Mouse (Mus musculus) heart, postnatal 10 days (tissue): ENCODE data around the gene Dab2ip. TPM values are rescaled to one million over a fixed set of nuclear protein-coding genes. Genes with fewer than 3 reads are reported as not detected.

Experiments
- DNase-seq, 2 experiments: peaks; one replicate each; pipeline ENCODE4 v3.0.0; 2021
- intact Hi-C: fragments of 180-260 bp; cut with DNase I; formaldehyde crosslinking; loops from one replicate; pipeline ENCODE4 v1.15.1; 2025
- total RNA-seq, 2 experiments: library from RNA; stranded (reverse); gene quantifications; 2 replicates each; pipeline ENCODE4 v1.2.3; 2021

Dab2ip gene
- total RNA-seq, 2 experiments from 2014 or later = 55.7 to 64.7 TPM

GRCm38 (mm10) chr2:35639799-35640198 is 81.7 kb downstream of the Dab2ip start:
- intact Hi-C loops = no loop called here
- no peak for DNase-seq

DNA sequence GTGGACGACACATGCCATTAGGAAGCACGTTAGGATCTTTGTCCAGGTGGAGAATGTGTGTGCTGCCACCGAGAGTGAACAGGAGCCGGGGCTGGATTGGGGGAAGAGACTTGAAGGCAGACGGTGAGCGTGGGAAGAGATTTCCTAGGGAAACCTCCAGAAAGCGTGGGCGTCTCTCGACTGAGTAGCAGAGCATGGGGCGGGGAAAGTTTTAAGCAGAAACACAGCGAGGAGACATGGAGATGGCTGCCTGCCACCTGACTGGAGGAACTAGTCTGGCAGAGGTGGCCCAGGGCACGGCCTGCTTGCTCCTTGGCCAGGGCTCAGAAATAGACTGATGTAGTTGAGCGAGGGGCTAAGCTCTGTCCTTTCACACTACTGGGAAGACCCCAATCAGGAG is 82.5 kb downstream of the Dab2ip start:
- peak; percentile 60 to 67 for DNase-seq
- intact Hi-C loops = no loop called here

DNA sequence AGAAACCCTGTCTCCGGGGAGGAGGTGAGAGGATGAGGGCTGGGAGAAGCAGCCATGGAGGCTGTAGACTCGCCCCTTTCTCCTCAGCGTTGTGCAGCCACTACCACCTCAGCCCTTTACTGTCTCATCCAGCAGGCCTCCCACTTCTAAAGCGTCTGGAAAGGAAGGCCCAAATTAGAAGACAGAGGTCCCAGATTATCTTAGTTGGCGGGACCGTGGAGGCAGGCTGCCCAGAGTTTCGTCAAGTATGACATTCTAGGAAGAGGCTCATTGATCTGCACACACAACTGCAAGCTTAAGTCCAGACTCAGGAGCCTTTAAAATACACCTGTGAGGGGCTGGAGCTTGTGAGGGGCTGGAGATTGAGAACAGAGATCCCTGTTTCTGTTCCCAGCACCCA is 84.2 kb downstream of the Dab2ip start:
- peak; percentile 61 to 74 for DNase-seq
- intact Hi-C loops = no loop called here

DNA sequence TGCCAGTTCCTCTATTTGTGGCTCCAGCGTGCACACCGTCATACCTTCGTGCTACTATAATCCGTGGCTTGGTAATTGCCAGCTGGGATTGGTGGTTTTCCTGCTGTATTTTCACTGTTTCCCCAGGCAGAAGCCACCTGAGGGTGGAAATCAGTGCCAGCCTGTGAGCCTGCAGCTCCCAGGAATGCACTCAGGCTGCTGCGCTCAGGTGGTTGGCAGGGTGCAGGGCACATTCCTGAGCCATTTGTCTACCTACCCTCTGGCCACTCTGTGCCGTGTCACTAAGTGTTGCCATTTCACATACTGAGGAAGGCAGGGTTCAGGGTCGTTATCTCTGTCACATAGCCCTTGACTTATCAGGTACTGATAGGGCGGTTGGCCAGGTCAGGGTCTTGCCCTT is 88.5 kb downstream of the Dab2ip start:
- intact Hi-C loops = no loop called here
- DNase-seq = no peak

GRCm38 (mm10) chr2:35649708-35650107 is 91.6 kb downstream of the Dab2ip start:
- intact Hi-C loops = loop anchor here (1.0 to 2.0 kb wide), 3 partner anchors 105 to 281 kb away; no protein-coding TSS in a partner anchor
- DNase-seq = peak; percentile 89 to 94

- DNase-seq = peak; percentile 42 to 60
Measured at GRCm38 (mm10) chr2:35651297-35651731, 93.2 kb downstream of the Dab2ip start.

GRCm38 (mm10) chr2:35652984-35653383 is 94.9 kb downstream of the Dab2ip start:
- DNase-seq = no peak
- intact Hi-C loops = no loop called here

More at GRCm38 (mm10) chr2:35651297-35651731, 93.2 kb downstream of the Dab2ip start:
- intact Hi-C loops = no loop called here

GRCm38 (mm10) chr2:35654795-35655194 is 96.7 kb downstream of the Dab2ip start:
- DNase-seq = no peak
- intact Hi-C loops = no loop called here

- intact Hi-C loops = no loop called here
- no peak for DNase-seq
Measured at GRCm38 (mm10) chr2:35655996-35656395, 97.9 kb downstream of the Dab2ip start.

DNA sequence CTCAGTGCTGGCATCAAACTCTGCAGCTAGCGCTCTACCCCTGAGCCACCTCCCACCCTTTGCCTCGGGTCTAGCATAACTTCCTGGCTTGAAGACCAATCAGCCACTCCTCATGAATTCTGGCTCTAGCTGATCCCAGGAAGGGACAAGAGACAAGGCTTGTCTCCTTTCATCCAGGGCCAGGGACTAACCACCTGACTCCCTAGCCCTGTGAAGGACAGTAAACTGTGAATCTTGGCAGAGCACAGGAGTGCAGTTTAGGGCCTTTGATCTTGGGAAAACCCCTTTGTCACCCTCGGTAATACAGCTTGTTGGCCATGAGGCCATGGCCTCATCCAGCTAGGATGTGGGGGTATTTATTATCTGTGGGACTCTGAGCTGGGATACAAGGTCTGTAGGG is 100.2 kb downstream of the Dab2ip start:
- intact Hi-C loops = no loop called here
- no peak for DNase-seq

- DNase-seq = no peak
- intact Hi-C loops = no loop called here
Measured at GRCm38 (mm10) chr2:35659578-35660194, 101.6 kb downstream of the Dab2ip start.

GRCm38 (mm10) chr2:35660953-35661374 is 102.9 kb downstream of the Dab2ip start:
- DNase-seq = peak; percentile 72 to 82
- intact Hi-C loops = no loop called here

GRCm38 (mm10) chr2:35661454-35662000 is 103.5 kb downstream of the Dab2ip start:
- peak; percentile 73 to 77 for DNase-seq
- intact Hi-C loops = no loop called here

- intact Hi-C loops = no loop called here
- DNase-seq = peak in 1 of 2 experiments; percentile 33
Measured at GRCm38 (mm10) chr2:35662001-35662491, 104.0 kb downstream of the Dab2ip start.

- no peak for DNase-seq
- intact Hi-C loops = no loop called here
Measured at GRCm38 (mm10) chr2:35662738-35663550, 104.9 kb downstream of the Dab2ip start.

GRCm38 (mm10) chr2:35667746-35668145 is 109.7 kb downstream of the Dab2ip start:
- intact Hi-C loops = no loop called here
- DNase-seq = no peak

GRCm38 (mm10) chr2:35669217-35669616 is 111.2 kb downstream of the Dab2ip start:
- intact Hi-C loops = no loop called here
- no peak for DNase-seq

GRCm38 (mm10) chr2:35669748-35670147 is 111.7 kb downstream of the Dab2ip start:
- DNase-seq = no peak
- intact Hi-C loops = no loop called here

- DNase-seq = no peak
- intact Hi-C loops = no loop called here
Measured at GRCm38 (mm10) chr2:35670300-35670699, 112.2 kb downstream of the Dab2ip start.

GRCm38 (mm10) chr2:35671980-35672910 is 114.2 kb downstream of the Dab2ip start:
- peak; percentile 78 to 83 for DNase-seq
- intact Hi-C loops = no loop called here
